In genomic region chr14:108326425-108326824, GRCm38 (mm10) we compare ENCODE assay signal across 16 mouse cellular contexts.
DNase-seq lines count a peak whose midpoint lies in the region; ATAC-seq lines count a peak whose summit lies in the region.
"Had no signal": no experiment of that assay in that cellular context is flagged by ENCODE, and none has a peak within 500 bp of the region (broad histone marks: within the 10 kb centered on the region; RNA-seq: fewer than 3 reads in every experiment).

No protein-coding gene starts in this region.

- intact Hi-C loops in heart, postnatal 14 days (cut with DNase I), result no loop called here

- peak; percentile 62; the same call in 1 of the 2 replicates for ATAC-seq in frontal cortex, adult (ENCODE audit: low TSS enrichment)
- ATAC-seq: lung, postnatal 0 days; midbrain, embryonic 16.5 days had no signal

- DNase-seq in frontal cortex, postnatal 10 days (ENCODE audit: low spot score in 2 of 2), result no peak
- peak; percentile 22 to 33 for DNase-seq in right cerebral cortex, postnatal 10 days (ENCODE audit: low spot score in 2 of 2)
- DNase-seq in right cerebral cortex, adult 2 months (ENCODE audit: low spot score in 2 of 2), result no peak
- peak; percentile 30 for DNase-seq in layer of hippocampus, adult 9-10 months (ENCODE audit: low spot score)
- DNase-seq in adrenal gland, postnatal 14 days, result no peak
- no peak for DNase-seq in heart, postnatal 14 days
- DNase-seq: adrenal gland, adult 2 months; cerebellum, adult 8-10 months; gastrocnemius, adult 2 months; heart, postnatal 36 days; kidney, adult 11 months; kidney, postnatal 36 days; thymus, postnatal 14 days had no signal

Comparison
In these comparisons a context has a peak if more than half of its experiments do, and no peak if none do; other contexts are left out.
1. DNase-seq: peak in right cerebral cortex, postnatal 10 days (2 of 2) and layer of hippocampus, adult 9-10 months (single experiment); none in frontal cortex, postnatal 10 days (0 of 2), right cerebral cortex, adult 2 months (0 of 2), adrenal gland, postnatal 14 days (single experiment) and heart, postnatal 14 days (0 of 2).